Mouse (Mus musculus): ENCODE data around the gene Runx3. TPM values are rescaled to one million over a fixed set of nuclear protein-coding genes. Genes with fewer than 3 reads are reported as not detected.

Gene Runx3
- 2.5 and 3.0 TPM in 2 replicates for polyA plus RNA-seq (2012; rRNA removed)

GRCm38 (mm10) chr4:135120342-135121100 is at the start of gene Runx3:
TSS of gene Runx3 (plus strand) at chr4:135120652.

Other genes with a start within 250 kb of the Runx3 start
- 55.8 and 71.6 TPM in 2 replicates for gene Tmem50a, start 205.6 kb upstream of the Runx3 start, polyA plus RNA-seq (2012; rRNA removed)
- 947 and 1,179 TPM in 2 replicates for gene Rsrp1, start 197.1 kb upstream of the Runx3 start, polyA plus RNA-seq (2012; rRNA removed)
- gene Syf2, start 189.8 kb upstream of the Runx3 start, polyA plus RNA-seq (2012; rRNA removed) = 13.4 and 15.6 TPM in 2 replicates
- gene Clic4, start 152.2 kb downstream of the Runx3 start, polyA plus RNA-seq (2012; rRNA removed) = 45.9 and 47.4 TPM in 2 replicates
- 11.8 and 18.8 TPM in 2 replicates for gene Srrm1, start 232.7 kb downstream of the Runx3 start, polyA plus RNA-seq (2012; rRNA removed)